Mouse (Mus musculus): ENCODE measurements at regions not wholly inside any gene's neighbourhood (a gene's known extent, or its start where the extent isn't known, plus 50 kb on each side); places are given as distances from the start of the nearest gene placed in this dataset.

- no peak for DNase-seq
These were observed 290.8 kb upstream of the Alcam start for GRCm38 (mm10) chr16:52744720-52745119.

- no peak for DNase-seq
These were observed 288.3 kb upstream of the Alcam start for GRCm38 (mm10) chr16:52742166-52742565.

- no peak for DNase-seq
These were observed 272.4 kb upstream of the Alcam start for GRCm38 (mm10) chr16:52726120-52726844.

- no peak for DNase-seq
These were observed 264.5 kb upstream of the Alcam start for GRCm38 (mm10) chr16:52718231-52718932.

- DNase-seq: no peak
These were observed 236.4 kb upstream of the Alcam start for GRCm38 (mm10) chr16:52690272-52690671.

GRCm38 (mm10) chr16:52654825-52655224 lies 201.0 kb upstream of the Alcam start:
- DNase-seq: no peak
